Mouse (Mus musculus) hindlimb bud, embryonic 11.5 days (tissue): ENCODE data around the gene Fgf11.
A peak's percentile ranks its signal among the peaks of the same experiment; 100 is the strongest.

ENCODE experiments used
- DNase-seq: peaks from one replicate; pipeline ENCODE4 v3.0.0-alpha.2; 2012; ENCODE audit warnings: low read depth, low spot score; ENCODE audit errors: extremely low spot score

Fgf11 gene

GRCm38 (mm10) chr11:69818365-69818764, 16.7 kb upstream of the Fgf11 start, which contains the start of gene Spem2:
TSS of gene Spem2 (minus strand) at chr11:69818465.
- no peak for DNase-seq

GRCm38 (mm10) chr11:69816520-69816919, 14.9 kb upstream of the Fgf11 start:
- no peak for DNase-seq

- no peak for DNase-seq
These were observed 13.5 kb upstream of the Fgf11 start, which contains the start of gene Gm39566 for GRCm38 (mm10) chr11:69815155-69815554. TSS of gene Gm39566 (minus strand) at chr11:69815298.

- no peak for DNase-seq
These were observed 8.6 kb upstream of the Fgf11 start for GRCm38 (mm10) chr11:69810280-69810679.

GRCm38 (mm10) chr11:69807641-69808040, 6.0 kb upstream of the Fgf11 start:
- DNase-seq: no peak

- no peak for DNase-seq
These were observed 4.7 kb upstream of the Fgf11 start for GRCm38 (mm10) chr11:69806378-69806777.

GRCm38 (mm10) chr11:69804972-69805909, 3.6 kb upstream of the Fgf11 start, which contains the start of gene Tmem102:
TSS of gene Tmem102 (minus strand) at chr11:69805624.
- no peak for DNase-seq

- no peak for DNase-seq
These were observed 2.9 kb upstream of the Fgf11 start for GRCm38 (mm10) chr11:69804652-69804940.

- no peak for DNase-seq
These were observed 2.4 kb upstream of the Fgf11 start for GRCm38 (mm10) chr11:69803786-69804651.

- no peak for DNase-seq
These were observed 1.7 kb upstream of the Fgf11 start for GRCm38 (mm10) chr11:69803328-69803727.

- DNase-seq: no peak
These were observed 1.0 kb upstream of the Fgf11 start for GRCm38 (mm10) chr11:69802648-69803105.

- peak; percentile 61 for DNase-seq
These were observed 1.1 kb downstream of the Fgf11 start for GRCm38 (mm10) chr11:69800392-69801197.

GRCm38 (mm10) chr11:69800138-69800391, 1.6 kb downstream of the Fgf11 start:
- DNase-seq: no peak

GRCm38 (mm10) chr11:69799394-69800137, 2.1 kb downstream of the Fgf11 start:
- DNase-seq: no peak

GRCm38 (mm10) chr11:69797924-69798323, 3.7 kb downstream of the Fgf11 start:
- DNase-seq: no peak

- no peak for DNase-seq
These were observed 5.6 kb downstream of the Fgf11 start for GRCm38 (mm10) chr11:69795983-69796435.

GRCm38 (mm10) chr11:69795168-69795982, 6.3 kb downstream of the Fgf11 start, which contains the start of gene Chrnb1:
TSS of gene Chrnb1 (minus strand) at chr11:69795943.
- DNase-seq: peak; percentile 61

GRCm38 (mm10) chr11:69793429-69793828, 8.2 kb downstream of the Fgf11 start:
- DNase-seq: no peak

- no peak for DNase-seq
These were observed 10.2 kb downstream of the Fgf11 start for GRCm38 (mm10) chr11:69791420-69791819.
